In genomic region chr5:147402505-147402904, GRCm38 (mm10) we compare ENCODE assay signal across 8 mouse cellular contexts. TPM values are rescaled to one million over a fixed set of nuclear protein-coding genes. Genes with fewer than 3 reads are reported as not detected.
DNase-seq lines count a peak whose midpoint lies in the region.

No protein-coding gene starts in this region.

- peak; percentile 29 for DNase-seq in gastrocnemius, adult 18-20 months (ENCODE audit: low spot score)
- no peak for DNase-seq in gastrocnemius, postnatal 25 days
- DNase-seq in right cerebral cortex, adult 18-20 months: peak; percentile 58
- DNase-seq in right cerebral cortex, postnatal 25 days: no peak
- DNase-seq in cerebellum, adult 9-10 months: peak; percentile 83
- peak; percentile 70 for DNase-seq in kidney, adult 9 months
- DNase-seq in lung, postnatal 14 days: peak; percentile 70
- peak; percentile 45 to 56 for DNase-seq in thymus, postnatal 36 days

RNA-seq across cellular contexts. Expression of gene Flt3, which starts 2.2 kb away (rescaled TPM):
- under 1 TPM; 0.07 TPM for total RNA-seq in gastrocnemius, adult 18-20 months (2021)
- not detected for total RNA-seq in gastrocnemius, postnatal 25 days (2021)

RNA-seq across cellular contexts. Expression of gene Pan3, which starts 27.5 kb away (rescaled TPM):
- total RNA-seq in gastrocnemius, adult 18-20 months (2021): 10 to 100 TPM; 19.4 to 20.0 TPM
- 10 to 100 TPM; 17.4 to 26.1 TPM for total RNA-seq in gastrocnemius, postnatal 25 days (2021)

Comparison
In these comparisons a context has a peak if more than half of its experiments do, and no peak if none do; other contexts are left out.
1. DNase-seq: peak in gastrocnemius, adult 18-20 months (single experiment), right cerebral cortex, adult 18-20 months (single experiment), cerebellum, adult 9-10 months (single experiment), kidney, adult 9 months (single experiment), lung, postnatal 14 days (single experiment) and thymus, postnatal 36 days (2 of 2); none in gastrocnemius, postnatal 25 days (single experiment) and right cerebral cortex, postnatal 25 days (single experiment).